Mouse (Mus musculus): Measurements from ENCODE around the gene Traf5. TPM values are rescaled to one million over a fixed set of nuclear protein-coding genes. Genes with fewer than 3 reads are reported as not detected.

The Traf5 gene
- polyA plus RNA-seq, 1 experiment from 2014 or later = 1.6 TPM

DNA sequence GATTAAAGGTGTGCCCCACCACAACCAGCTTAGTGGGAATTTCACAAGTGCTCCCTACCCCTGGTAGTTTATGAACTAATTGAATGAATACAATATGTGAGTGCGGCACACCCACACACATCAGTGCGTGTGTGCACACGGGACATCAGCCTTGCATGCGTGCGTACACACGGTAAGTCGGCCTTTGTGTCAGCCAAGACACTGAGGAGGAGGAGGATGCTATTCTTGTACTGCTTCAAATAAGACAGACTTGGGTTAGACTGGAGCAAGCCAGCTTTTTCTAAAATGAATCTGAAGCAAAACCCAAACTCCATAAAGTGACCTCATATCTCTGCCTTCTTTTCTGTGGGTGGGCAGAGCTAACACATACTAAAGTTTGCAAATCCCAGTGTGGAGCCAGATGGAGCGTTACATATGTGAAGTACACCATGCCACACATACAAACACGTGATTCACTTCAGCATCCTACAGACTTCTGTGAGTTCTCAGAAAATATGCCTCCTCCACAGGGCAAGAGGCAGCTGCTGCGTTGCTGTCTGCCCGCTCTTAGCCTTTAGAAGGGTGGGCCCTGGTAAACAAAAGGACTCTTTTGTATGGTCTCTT is 139.5 kb downstream of the Traf5 start:
- H3K4me1 ChIP-seq (ENCODE audit: control insufficient read depth, insufficient read depth, low read length) = no peaks in the 10 kb centered on the region
- no peak for ATAC-seq
- H3K9ac ChIP-seq (ENCODE audit: low read depth, low read length) = no peak overlapping the region
- WGBS = 85% methylated on average over 11 of the region's 11 CpGs
- no peaks in the 10 kb centered on the region for H3K27me3 ChIP-seq (ENCODE audit: control insufficient read depth, insufficient read depth, low read depth, low read length)
- no peaks in the 10 kb centered on the region for H3K36me3 ChIP-seq (ENCODE audit: control insufficient read depth, insufficient read depth, low read length)
- H3K27ac ChIP-seq (ENCODE audit: low read length) = no peak overlapping the region
- H3K4me3 ChIP-seq (ENCODE audit: low read depth, low read length) = no peak overlapping the region
- H3K9me3 ChIP-seq (replicated peaks; ENCODE audit: control insufficient read depth, low read length, poor library complexity, severe bottlenecking) = no peaks in the 10 kb centered on the region
- H3K4me2 ChIP-seq (ENCODE audit: low read length) = no peak overlapping the region

DNA sequence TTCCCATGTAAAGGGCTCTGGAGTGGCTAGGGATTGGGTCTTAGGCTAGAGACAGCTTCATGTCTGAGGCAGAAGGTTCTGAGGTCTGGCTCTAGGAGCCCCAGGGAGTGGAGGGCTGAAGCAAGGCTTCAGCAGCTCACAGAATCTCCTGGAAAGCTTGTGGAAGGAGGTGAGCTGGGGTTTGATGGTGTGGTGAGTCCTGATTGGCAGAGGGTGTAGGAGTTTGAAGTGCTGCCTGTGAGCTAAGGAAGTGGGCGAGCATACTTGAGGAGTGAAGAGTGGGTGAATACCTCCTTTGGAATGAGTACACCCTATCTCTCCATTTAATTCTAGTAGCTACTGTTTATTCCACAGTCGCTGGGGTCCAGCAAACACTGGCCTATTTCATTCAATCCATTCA is 141.7 kb downstream of the Traf5 start:
- H3K4me2 ChIP-seq (ENCODE audit: low read length) = no peak overlapping the region
- no peak overlapping the region for H3K27ac ChIP-seq (ENCODE audit: low read length)
- H3K9ac ChIP-seq (ENCODE audit: low read depth, low read length) = no peak overlapping the region
- no peaks in the 10 kb centered on the region for H3K27me3 ChIP-seq (ENCODE audit: control insufficient read depth, insufficient read depth, low read depth, low read length)
- WGBS = 71% methylated on average over 2 of the region's 2 CpGs
- no peaks in the 10 kb centered on the region for H3K9me3 ChIP-seq (replicated peaks; ENCODE audit: control insufficient read depth, low read length, poor library complexity, severe bottlenecking)
- H3K4me1 ChIP-seq (ENCODE audit: control insufficient read depth, insufficient read depth, low read length) = no peaks in the 10 kb centered on the region
- ATAC-seq = no peak
- no peaks in the 10 kb centered on the region for H3K36me3 ChIP-seq (ENCODE audit: control insufficient read depth, insufficient read depth, low read length)
- H3K4me3 ChIP-seq (ENCODE audit: low read depth, low read length) = no peak overlapping the region

DNA sequence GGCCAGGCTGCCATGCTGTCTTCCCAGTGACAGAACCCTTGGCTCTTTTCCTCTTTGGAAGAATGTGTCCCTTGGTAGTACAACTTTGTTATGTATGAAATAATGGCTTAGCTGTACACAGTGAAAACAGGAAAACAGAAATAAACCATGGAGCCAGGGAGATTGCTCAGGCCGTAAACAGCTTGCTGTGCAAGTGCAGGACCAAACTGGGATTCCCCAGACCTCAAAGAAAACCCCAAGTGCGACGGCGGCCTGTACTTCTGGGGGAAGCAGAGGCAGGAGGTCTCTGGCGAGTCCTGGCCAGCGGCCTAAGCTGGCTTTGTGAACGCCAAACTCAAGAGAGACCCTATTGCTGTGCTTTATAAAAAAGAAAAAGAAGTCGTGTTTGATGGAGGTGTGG is 143.8 kb downstream of the Traf5 start:
- Histone ChIP-seq H3K27ac (ENCODE audit: low read length) (no peak overlapping the region), H3K4me2 (ENCODE audit: low read length) (no peak overlapping the region), H3K4me1 (ENCODE audit: control insufficient read depth, insufficient read depth, low read length) (no peaks in the 10 kb centered on the region), H3K9ac (ENCODE audit: low read depth, low read length) (no peak overlapping the region), H3K9me3 (replicated peaks; ENCODE audit: control insufficient read depth, low read length, poor library complexity, severe bottlenecking) (no peaks in the 10 kb centered on the region), H3K4me3 (ENCODE audit: low read depth, low read length) (no peak overlapping the region), H3K36me3 (ENCODE audit: control insufficient read depth, insufficient read depth, low read length) (no peaks in the 10 kb centered on the region), H3K27me3 (ENCODE audit: control insufficient read depth, insufficient read depth, low read depth, low read length) (no peaks in the 10 kb centered on the region)
- ATAC-seq = no peak
- 80% methylated on average over 8 of the region's 8 CpGs for WGBS

DNA sequence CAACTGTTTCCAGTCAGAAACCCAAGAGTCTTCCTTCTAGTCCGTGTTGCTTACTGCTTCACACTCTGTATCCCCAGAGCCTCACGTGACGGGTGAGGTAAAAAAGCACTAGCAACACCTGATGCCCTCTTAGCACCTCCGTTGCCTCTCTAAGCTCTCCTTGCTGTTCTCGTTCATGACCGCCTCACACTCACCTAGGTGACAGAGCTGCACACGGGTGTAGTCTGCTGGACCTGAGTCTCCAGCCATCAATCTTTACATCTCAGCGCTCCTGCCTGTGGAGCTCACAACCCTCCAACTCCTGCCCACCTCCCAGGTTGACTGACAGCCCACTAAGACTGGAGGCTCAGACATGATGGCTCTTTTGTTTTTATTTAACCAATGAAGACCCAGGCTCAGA is 144.6 kb downstream of the Traf5 start:
- H3K27me3 ChIP-seq (ENCODE audit: control insufficient read depth, insufficient read depth, low read depth, low read length) = no peaks in the 10 kb centered on the region
- no peaks in the 10 kb centered on the region for H3K9me3 ChIP-seq (replicated peaks; ENCODE audit: control insufficient read depth, low read length, poor library complexity, severe bottlenecking)
- 75% methylated on average over 8 of the region's 8 CpGs for WGBS

More for the DNA sequence above, 144.6 kb downstream of the Traf5 start:
- no peak for ATAC-seq
- Histone ChIP-seq H3K4me2 (ENCODE audit: low read length) (no peak overlapping the region), H3K9ac (ENCODE audit: low read depth, low read length) (no peak overlapping the region), H3K27ac (ENCODE audit: low read length) (no peak overlapping the region), H3K4me3 (ENCODE audit: low read depth, low read length) (no peak overlapping the region), H3K4me1 (ENCODE audit: control insufficient read depth, insufficient read depth, low read length) (no peaks in the 10 kb centered on the region), H3K36me3 (ENCODE audit: control insufficient read depth, insufficient read depth, low read length) (no peaks in the 10 kb centered on the region)

Small RNA genes lying within 50 kb of the gene (microRNA-seq; reads per million reads assigned to microRNA genes)
- gene Mir3473c = not detected

Other genes with a start within 250 kb of the Traf5 start
- 2.3 and 2.8 TPM in 2 replicates for gene Slc30a1, start 185.8 kb downstream of the Traf5 start, polyA plus RNA-seq (2015; fragmentation: Nextera tagmentation; extraction: Ambion mirVana)
- gene Rd3, start 115.2 kb downstream of the Traf5 start, polyA plus RNA-seq (2015; fragmentation: Nextera tagmentation; extraction: Ambion mirVana) = 2.5 and 3.0 TPM in 2 replicates
- 36.3 and 40.4 TPM in 2 replicates for gene Rcor3, start 45.5 kb upstream of the Traf5 start, polyA plus RNA-seq (2015; fragmentation: Nextera tagmentation; extraction: Ambion mirVana)
- 2.9 and 3.0 TPM in 2 replicates for gene Kcnh1, start 98.2 kb upstream of the Traf5 start, polyA plus RNA-seq (2015; fragmentation: Nextera tagmentation; extraction: Ambion mirVana)